Mouse (Mus musculus) brain, embryonic 14.5 days (tissue): ENCODE results near the gene Olfr1179. TPM values are rescaled to one million over a fixed set of nuclear protein-coding genes. Genes with fewer than 3 reads are reported as not detected.
"Not testable (repeated sequence)": the region's sequence is repeated elsewhere in the genome, so short reads cannot be mapped to it uniquely, and the experiment has no call there.

Experiments
- DNase-seq: peaks from one replicate; pipeline ENCODE4 v3.0.0-alpha.2; 2011; ENCODE audit warnings: low read depth
- CTCF ChIP-seq: fragments of 200-500 bp; IDR thresholded peaks from 2 replicates; pipeline ENCODE4 v1.5.1; 2012; ENCODE audit warnings: inconsistent platforms, mild to moderate bottlenecking, moderate library complexity, borderline replicate concordance; ENCODE audit not compliant: insufficient read depth, insufficient read length; ENCODE audit errors: extremely low read depth
- POLR2A ChIP-seq: fragments of 200-500 bp; IDR thresholded peaks from 2 replicates; pipeline ENCODE4 v1.6.1; 2012; ENCODE audit warnings: mild to moderate bottlenecking, inconsistent platforms, borderline replicate concordance; ENCODE audit not compliant: poor library complexity, insufficient read depth, insufficient read length, severe bottlenecking; ENCODE audit errors: extremely low read depth
- polyA plus RNA-seq: library from polyadenylated mRNA; depleted of rRNA; stranded (reverse); fragments of >200 nt; gene quantifications from 2 replicates; pipeline ENCODE4 v1.2.3, GENCODE M21; 2012; rRNA removed

Gene Olfr1179
- polyA plus RNA-seq, result not detected in 2 replicates

GRCm38 (mm10) chr2:88406353-88406752 is at the start of gene Olfr1179:
Gene Olfr1179, minus strand, starts transcription at chr2:88406453.
- DNase-seq, result no peak
- TF ChIP-seq CTCF (no peak), POLR2A (no peak)

DNA sequence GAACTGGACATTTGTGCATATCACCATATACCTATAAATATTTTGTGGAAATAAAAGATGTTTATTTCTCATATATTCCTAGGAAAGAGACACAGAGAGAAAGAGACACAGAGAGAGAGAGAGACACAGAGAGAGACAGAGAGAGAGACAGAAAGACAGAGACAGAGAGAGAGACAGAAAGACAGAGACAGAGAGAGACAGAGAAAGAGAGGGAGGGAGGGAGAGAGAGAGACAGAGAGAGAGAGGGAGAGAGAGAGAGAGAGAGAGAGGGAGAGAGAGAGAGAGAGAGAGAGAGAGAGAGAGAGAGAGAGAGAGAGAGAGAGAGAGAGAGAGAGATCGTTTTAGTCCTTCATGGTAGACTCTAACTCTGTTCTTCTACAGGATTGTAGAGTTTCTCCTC is 48.3 kb upstream of the Olfr1179 start, which contains the start of gene Olfr1183:
Gene Olfr1183 (plus strand): TSS at position 301 of the 400 bp plus-strand sequence.
- not testable (repeated sequence) for DNase-seq

GRCm38 (mm10) chr2:88449031-88449430 is 42.8 kb upstream of the Olfr1179 start, which contains the start of gene Gm13757:
Gene Gm13757, minus strand, starts transcription at chr2:88449131.
- no peak for DNase-seq
- TF ChIP-seq POLR2A (no peak), CTCF (no peak)

GRCm38 (mm10) chr2:88426071-88426470 is 19.8 kb upstream of the Olfr1179 start, which contains the start of gene Olfr1181:
Gene Olfr1181, minus strand, starts transcription at chr2:88426171.
- TF ChIP-seq CTCF, result no peak
- DNase-seq, result no peak

DNA sequence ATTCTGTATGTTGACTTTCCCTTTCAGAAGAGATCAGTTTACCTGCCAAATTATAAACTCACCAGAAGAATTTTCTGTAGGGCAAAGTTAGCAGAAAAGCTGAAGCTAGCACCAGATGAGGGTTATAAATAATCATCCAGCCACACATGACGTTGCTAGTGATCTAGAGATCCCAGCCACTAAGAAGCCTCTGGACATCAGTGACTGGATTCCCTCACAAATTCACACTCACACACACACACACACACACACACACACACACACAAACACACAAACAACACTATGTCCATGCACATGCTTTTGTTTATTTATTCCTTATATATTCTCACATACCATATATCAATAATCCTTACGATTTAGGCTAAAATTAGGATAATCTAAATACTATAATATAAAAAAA is 12.8 kb upstream of the Olfr1179 start, which contains the start of gene Olfr1180:
Gene Olfr1180 (minus strand): TSS at position 101 of the 400 bp plus-strand sequence.
- TF ChIP-seq POLR2A (no peak), CTCF (no peak)

DNA sequence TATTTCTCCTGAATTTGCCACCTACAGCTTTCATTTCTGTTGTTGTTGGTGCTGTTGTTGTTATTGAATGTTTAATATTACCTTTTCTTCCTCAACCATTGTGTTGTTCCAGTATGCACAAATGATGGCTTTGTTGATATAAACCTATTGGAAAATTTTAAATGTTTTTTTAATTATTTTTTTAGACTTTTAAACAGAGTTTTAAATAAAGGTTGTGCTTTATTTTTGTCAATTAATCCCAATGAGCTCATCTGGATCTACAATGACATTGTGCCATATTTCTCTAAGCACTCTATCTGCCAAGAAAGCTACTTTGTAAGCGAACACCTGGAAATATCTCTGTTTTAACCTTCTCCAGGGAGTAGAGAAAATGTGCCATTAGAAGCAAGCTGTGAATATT is 19.5 kb downstream of the Olfr1179 start, which contains the start of gene Olfr1178:
Gene Olfr1178 (plus strand): TSS at position 301 of the 400 bp plus-strand sequence.
- TF ChIP-seq CTCF (no peak), POLR2A (no peak)
- no peak for DNase-seq

More for the DNA sequence above, 12.8 kb upstream of the Olfr1179 start, which contains the start of gene Olfr1180:
- DNase-seq, result no peak

DNA sequence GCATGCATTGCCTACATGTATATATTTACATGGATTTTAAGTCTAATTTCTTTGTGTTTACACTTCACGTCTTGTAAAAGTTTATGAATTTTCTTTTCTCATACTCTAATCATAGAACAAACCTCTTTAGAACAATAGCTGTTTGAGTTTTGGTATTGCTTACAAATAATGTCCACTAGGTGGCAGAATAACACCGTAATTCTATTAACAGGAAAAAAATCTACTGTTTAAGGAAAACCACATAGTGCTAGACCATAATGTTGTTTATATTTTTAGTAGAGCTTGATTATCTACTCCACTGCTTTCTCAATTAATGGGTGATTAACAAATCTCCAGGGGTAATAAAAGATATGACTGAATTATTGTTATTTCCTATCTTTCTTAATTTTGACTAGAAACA is 49.9 kb downstream of the Olfr1179 start:
- no peak for TF ChIP-seq CTCF
- no peak for TF ChIP-seq POLR2A
- DNase-seq, result peak; percentile 73

Other genes starting within 250 kb of the Olfr1179 start
- not detected in 2 replicates for gene Olfr1168, start 224.6 kb downstream of the Olfr1179 start, polyA plus RNA-seq
- not detected in 2 replicates for gene Olfr1170, start 178.1 kb downstream of the Olfr1179 start, polyA plus RNA-seq
- gene Olfr1173, start 126.6 kb downstream of the Olfr1179 start, polyA plus RNA-seq, result not detected in 2 replicates
- gene Olfr1174-ps, start 91.3 kb downstream of the Olfr1179 start, polyA plus RNA-seq, result not detected in 2 replicates
- gene Olfr1175-ps, start 79.2 kb downstream of the Olfr1179 start, polyA plus RNA-seq, result not detected in 2 replicates
- not detected in 2 replicates for gene Olfr1176, start 69.7 kb downstream of the Olfr1179 start, polyA plus RNA-seq
- not detected in 2 replicates for gene Olfr1177-ps, start 60.0 kb downstream of the Olfr1179 start, polyA plus RNA-seq
- not detected in 2 replicates for gene Olfr1178, start 19.4 kb downstream of the Olfr1179 start, polyA plus RNA-seq
- gene Olfr1180, start 12.7 kb upstream of the Olfr1179 start, polyA plus RNA-seq, result not detected in 2 replicates
- not detected in 2 replicates for gene Olfr1181, start 19.7 kb upstream of the Olfr1179 start, polyA plus RNA-seq
- not detected in 2 replicates for gene Gm13757, start 42.7 kb upstream of the Olfr1179 start, polyA plus RNA-seq
- gene Olfr1183, start 48.4 kb upstream of the Olfr1179 start, polyA plus RNA-seq, result not detected in 2 replicates
- gene Olfr1184, start 77.1 kb upstream of the Olfr1179 start, polyA plus RNA-seq, result not detected in 2 replicates
- not detected in 2 replicates for gene Olfr1185-ps1, start 86.9 kb upstream of the Olfr1179 start, polyA plus RNA-seq
- not detected in 2 replicates for gene Olfr1186, start 112.1 kb upstream of the Olfr1179 start, polyA plus RNA-seq
- not detected in 2 replicates for gene Olfr1188, start 150.5 kb upstream of the Olfr1179 start, polyA plus RNA-seq
- not detected in 2 replicates for gene Olfr1189, start 180.0 kb upstream of the Olfr1179 start, polyA plus RNA-seq
- not detected in 2 replicates for gene Olfr1191-ps1, start 234.1 kb upstream of the Olfr1179 start, polyA plus RNA-seq
- gene Olfr1192-ps1, start 242.1 kb upstream of the Olfr1179 start, polyA plus RNA-seq, result not detected in 2 replicates